Mouse (Mus musculus) erythroblast, embryonic 14.5 days (primary cell): ENCODE data around the gene Dicer1. TPM values are rescaled to one million over a fixed set of nuclear protein-coding genes. Genes with fewer than 3 reads are reported as not detected.

ENCODE experiments used
- H3K27me3 ChIP-seq: 2 replicates; pipeline ENCODE4 v1.6.1; 2012; ENCODE audit warnings: inconsistent platforms; ENCODE audit not compliant: control insufficient read depth
- H3K36me3 ChIP-seq: 2 replicates; pipeline ENCODE4 v1.6.1; 2012; ENCODE audit warnings: mild to moderate bottlenecking, inconsistent platforms; ENCODE audit not compliant: control insufficient read depth
- H3K4me1 ChIP-seq: 2 replicates; pipeline ENCODE4 v1.6.1; 2012; ENCODE audit warnings: inconsistent platforms; ENCODE audit not compliant: control insufficient read depth
- H3K4me3 ChIP-seq: replicated peaks from 2 replicates; pipeline ENCODE3; 2012; ENCODE audit warnings: moderate library complexity, mild to moderate bottlenecking, inconsistent platforms
- H3K9me3 ChIP-seq: 2 replicates; pipeline ENCODE4 v1.6.1; 2012; ENCODE audit warnings: low read length, inconsistent platforms, mixed read lengths; ENCODE audit not compliant: control insufficient read depth
- GATA1 ChIP-seq: IDR thresholded peaks from 2 replicates; pipeline ENCODE4 v1.6.1; 2012; ENCODE audit warnings: low read length, inconsistent platforms, mixed read lengths
- TAL1 ChIP-seq: IDR thresholded peaks from 3 replicates; pipeline ENCODE4 v1.6.1; 2012; ENCODE audit warnings: low read length, inconsistent platforms, mixed read lengths
- polyA plus RNA-seq: library from polyadenylated mRNA; stranded (reverse); fragments of >175 nt; gene quantifications from 2 replicates; pipeline ENCODE4 v1.2.3, GENCODE M21; 2012

The Dicer1 gene
- polyA plus RNA-seq, 1 experiment, result 0.42 TPM

- TF ChIP-seq GATA1 (no peak), TAL1 (no peak)
- H3K36me3 ChIP-seq, result peaks cover 38% of the 10 kb centered on the region
Measured at GRCm38 (mm10) chr12:104746601-104747000, 5.2 kb downstream of the Dicer1 start.

GRCm38 (mm10) chr12:104743687-104744086, 8.1 kb downstream of the Dicer1 start:
- no peak for TF ChIP-seq GATA1
- TF ChIP-seq TAL1, result no peak
- peaks cover 16% of the 10 kb centered on the region for H3K4me1 ChIP-seq
- H3K27me3 ChIP-seq, result no peaks in the 10 kb centered on the region
- peaks cover 32% of the 10 kb centered on the region for H3K36me3 ChIP-seq
- H3K4me3 ChIP-seq, result no peak overlapping the region
- H3K9me3 ChIP-seq, result no peaks in the 10 kb centered on the region

More at GRCm38 (mm10) chr12:104746601-104747000, 5.2 kb downstream of the Dicer1 start:
- Histone ChIP-seq H3K4me1 (peaks cover 40% of the 10 kb centered on the region), H3K9me3 (no peaks in the 10 kb centered on the region), H3K27me3 (no peaks in the 10 kb centered on the region), H3K4me3 (no peak overlapping the region)

- Histone ChIP-seq H3K36me3 (peaks cover 35% of the 10 kb centered on the region), H3K4me3 (no peak overlapping the region), H3K27me3 (no peaks in the 10 kb centered on the region), H3K4me1 (peaks cover 9% of the 10 kb centered on the region), H3K9me3 (no peaks in the 10 kb centered on the region)
- TF ChIP-seq GATA1 (no peak), TAL1 (no peak)
Measured at GRCm38 (mm10) chr12:104742247-104742646, 9.5 kb downstream of the Dicer1 start.

- Histone ChIP-seq H3K4me3 (no peak overlapping the region), H3K36me3 (peaks cover 35% of the 10 kb centered on the region)
- TF ChIP-seq GATA1 (no peak), TAL1 (no peak)
Measured at GRCm38 (mm10) chr12:104740841-104741787, 10.6 kb downstream of the Dicer1 start.

GRCm38 (mm10) chr12:104738931-104739330, 12.8 kb downstream of the Dicer1 start:
- TF ChIP-seq GATA1 (no peak), TAL1 (no peak)
- Histone ChIP-seq H3K4me3 (no peak overlapping the region), H3K27me3 (no peaks in the 10 kb centered on the region), H3K4me1 (peaks cover 7% of the 10 kb centered on the region), H3K36me3 (peaks cover 45% of the 10 kb centered on the region), H3K9me3 (no peaks in the 10 kb centered on the region)

More at GRCm38 (mm10) chr12:104740841-104741787, 10.6 kb downstream of the Dicer1 start:
- Histone ChIP-seq H3K4me1 (peaks cover 7% of the 10 kb centered on the region), H3K27me3 (no peaks in the 10 kb centered on the region), H3K9me3 (no peaks in the 10 kb centered on the region)

GRCm38 (mm10) chr12:104738446-104738845, 13.3 kb downstream of the Dicer1 start:
- H3K9me3 ChIP-seq, result no peaks in the 10 kb centered on the region
- H3K36me3 ChIP-seq, result peaks cover 50% of the 10 kb centered on the region
- H3K27me3 ChIP-seq, result no peaks in the 10 kb centered on the region
- no peak for TF ChIP-seq TAL1
- no peak for TF ChIP-seq GATA1
- H3K4me3 ChIP-seq, result no peak overlapping the region
- H3K4me1 ChIP-seq, result peaks cover 7% of the 10 kb centered on the region

- Histone ChIP-seq H3K4me3 (no peak overlapping the region), H3K9me3 (no peaks in the 10 kb centered on the region), H3K27me3 (no peaks in the 10 kb centered on the region), H3K36me3 (peaks cover 55% of the 10 kb centered on the region), H3K4me1 (peaks cover 2% of the 10 kb centered on the region; the same call in 1 of the 2 replicates)
- TF ChIP-seq GATA1, result no peak
- TF ChIP-seq TAL1, result no peak
Measured at GRCm38 (mm10) chr12:104737666-104738065, 14.1 kb downstream of the Dicer1 start.

GRCm38 (mm10) chr12:104735993-104736395, 15.8 kb downstream of the Dicer1 start:
- H3K4me1 ChIP-seq, result peaks cover 2% of the 10 kb centered on the region; the same call in 1 of the 2 replicates

GRCm38 (mm10) chr12:104733165-104733564, 18.6 kb downstream of the Dicer1 start:
- Histone ChIP-seq H3K9me3 (no peaks in the 10 kb centered on the region), H3K36me3 (peaks cover 88% of the 10 kb centered on the region), H3K4me1 (no peaks in the 10 kb centered on the region), H3K27me3 (no peaks in the 10 kb centered on the region), H3K4me3 (no peak overlapping the region)
- TF ChIP-seq TAL1, result no peak
- no peak for TF ChIP-seq GATA1

More at GRCm38 (mm10) chr12:104735993-104736395, 15.8 kb downstream of the Dicer1 start:
- no peaks in the 10 kb centered on the region for H3K27me3 ChIP-seq
- TF ChIP-seq TAL1 (no peak), GATA1 (no peak)
- H3K9me3 ChIP-seq, result no peaks in the 10 kb centered on the region
- H3K4me3 ChIP-seq, result no peak overlapping the region
- H3K36me3 ChIP-seq, result peaks cover 72% of the 10 kb centered on the region
